Mouse (Mus musculus) spleen, adult 2 months (tissue): ENCODE results near the gene D930048N14Rik. TPM values are rescaled to one million over a fixed set of nuclear protein-coding genes. Genes with fewer than 3 reads are reported as not detected.

ENCODE experiments used
- DNase-seq, 2 experiments: peaks; one replicate each; pipeline versions ENCODE4 v3.0.0 to v3.0.0-alpha.2; 2012 to 2021; ENCODE audit warnings: low spot score in 2 of 2, low read depth in 1 of 2
- H3K27ac ChIP-seq: fragments of 200-500 bp; 2 replicates; pipeline ENCODE4 v1.5.1; 2012; ENCODE audit warnings: low read length, inconsistent platforms; ENCODE audit not compliant: insufficient read depth
- H3K27me3 ChIP-seq: fragments of 200-500 bp; 2 replicates; pipeline ENCODE4 v1.6.1; 2012; ENCODE audit warnings: mild to moderate bottlenecking, moderate library complexity, low read length, inconsistent platforms; ENCODE audit not compliant: control insufficient read depth, insufficient read depth
- H3K36me3 ChIP-seq: fragments of 200-500 bp; 2 replicates; pipeline ENCODE4 v1.6.1; 2012; ENCODE audit warnings: mild to moderate bottlenecking, low read length, inconsistent platforms; ENCODE audit not compliant: control insufficient read depth, insufficient read depth
- H3K4me1 ChIP-seq: fragments of 200-500 bp; 2 replicates; pipeline ENCODE4 v1.6.1; 2011; ENCODE audit warnings: inconsistent platforms; ENCODE audit not compliant: control insufficient read depth, insufficient read depth, insufficient read length
- H3K4me3 ChIP-seq: fragments of 200-500 bp; 2 replicates; pipeline ENCODE4 v1.5.1; 2011; ENCODE audit warnings: mild to moderate bottlenecking, inconsistent platforms; ENCODE audit not compliant: insufficient read depth, insufficient read length; ENCODE audit errors: extremely low read depth
- CTCF ChIP-seq: fragments of 200-500 bp; IDR thresholded peaks from 2 replicates; pipeline ENCODE4 v1.5.1; 2011; ENCODE audit warnings: mild to moderate bottlenecking, inconsistent platforms; ENCODE audit not compliant: insufficient read depth, insufficient read length, insufficient replicate concordance; ENCODE audit errors: extremely low read depth
- POLR2A ChIP-seq: fragments of 200-500 bp; IDR thresholded peaks from 2 replicates; pipeline ENCODE4 v1.6.1; 2011; ENCODE audit warnings: low read depth, low read length, inconsistent platforms
- WGBS: fragments of 180-500 bp; shearing (Covaris S2); methylation state at CpG from one replicate; pipeline ENCODE4 v1.1.7; 2018; 5-methylcytosine and 5-hydroxymethylcytosine counted together
- polyA plus RNA-seq: library from polyadenylated mRNA; depleted of rRNA; stranded (reverse); fragments of >200 nt; gene quantifications from 2 replicates; pipeline ENCODE4 v1.2.3, GENCODE M21; 2012

D930048N14Rik gene
- polyA plus RNA-seq, 1 experiment = 3.4 TPM

- no peak overlapping the region for H3K27ac ChIP-seq
- H3K4me3 ChIP-seq = peak overlapping the region; percentile 85
- 2% methylated on average over 7 of the region's 7 CpGs for WGBS
- no peaks in the 10 kb centered on the region for H3K27me3 ChIP-seq
- no peak for TF ChIP-seq CTCF
- no peak for TF ChIP-seq POLR2A
- peaks cover 33% of the 10 kb centered on the region for H3K4me1 ChIP-seq
- H3K36me3 ChIP-seq = peaks cover 3% of the 10 kb centered on the region
- no peak for DNase-seq
Observed at GRCm38 (mm10) chr11:51649889-51650199, 910 bp upstream of the D930048N14Rik start.

- TF ChIP-seq CTCF (no peak), POLR2A (no peak)
- Histone ChIP-seq H3K36me3 (peaks cover 1% of the 10 kb centered on the region), H3K27me3 (no peaks in the 10 kb centered on the region), H3K4me3 (peak overlapping the region; percentile 85), H3K27ac (peak overlapping the region; percentile 56), H3K4me1 (peaks cover 30% of the 10 kb centered on the region)
- WGBS = under 1% methylated on average over 29 of the region's 30 CpGs
- DNase-seq = peak in 1 of 2 experiments; percentile 34
Observed at GRCm38 (mm10) chr11:51650261-51650660, 493 bp upstream of the D930048N14Rik start.

DNA sequence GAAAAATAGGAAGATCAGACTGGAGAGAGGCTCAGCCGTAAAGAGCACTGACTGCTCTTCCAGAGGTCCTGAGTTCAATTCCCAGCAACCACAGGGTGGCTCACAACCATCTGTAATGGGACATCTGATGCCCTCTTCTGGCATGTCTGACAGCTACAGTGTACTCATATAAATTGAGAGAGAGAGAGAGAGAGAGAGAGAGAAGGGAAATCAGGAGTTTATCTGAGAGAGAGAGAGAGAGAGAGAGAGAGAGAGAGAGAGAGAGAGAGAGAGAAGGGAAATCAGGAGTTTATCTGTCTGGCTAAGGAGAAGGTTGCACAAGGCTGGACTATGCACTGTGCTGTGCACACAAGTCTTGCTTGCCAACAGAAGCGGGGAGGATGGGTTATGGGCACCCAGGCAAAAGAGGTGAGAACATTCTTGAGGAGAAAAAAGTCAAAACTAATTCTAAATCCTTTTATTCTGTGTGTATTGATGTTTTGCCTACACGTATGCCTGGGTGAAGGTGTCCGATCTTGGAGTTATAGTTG is 2.2 kb downstream of the D930048N14Rik start:
- 89% methylated on average over 4 of the region's 4 CpGs for WGBS

DNA sequence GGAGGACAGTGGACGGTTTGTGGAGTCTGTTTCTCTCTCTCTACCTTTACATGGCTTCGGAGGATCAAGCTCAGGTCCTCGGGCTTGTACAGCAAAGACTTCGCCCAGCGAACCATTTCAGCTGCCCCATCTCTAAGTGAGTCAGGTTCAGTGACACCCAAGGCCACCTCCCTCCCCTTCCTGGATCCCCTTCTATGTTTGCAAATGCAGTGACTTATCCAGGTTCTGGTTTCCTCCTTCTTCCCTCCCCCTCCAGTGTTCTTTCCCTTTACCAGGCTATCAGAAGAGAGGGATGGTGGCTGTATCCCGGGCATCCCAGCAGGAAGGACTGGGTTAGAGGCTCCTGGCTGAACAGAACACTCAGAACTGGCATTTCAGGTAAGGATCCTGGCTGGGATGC is 3.0 kb downstream of the D930048N14Rik start:
- TF ChIP-seq POLR2A = no peak
- no peak for TF ChIP-seq CTCF
- Histone ChIP-seq H3K4me3 (no peak overlapping the region), H3K27ac (no peak overlapping the region), H3K36me3 (no peaks in the 10 kb centered on the region), H3K4me1 (peaks cover 8% of the 10 kb centered on the region), H3K27me3 (no peaks in the 10 kb centered on the region)
- WGBS = 87% methylated on average over 6 of the region's 6 CpGs
- DNase-seq = no peak

More for the DNA sequence above, 2.2 kb downstream of the D930048N14Rik start:
- peaks cover 12% of the 10 kb centered on the region for H3K4me1 ChIP-seq
- no peak for TF ChIP-seq POLR2A
- no peak for TF ChIP-seq CTCF
- no peak overlapping the region for H3K27ac ChIP-seq
- no peak overlapping the region for H3K4me3 ChIP-seq
- no peaks in the 10 kb centered on the region for H3K36me3 ChIP-seq
- no peak for DNase-seq
- no peaks in the 10 kb centered on the region for H3K27me3 ChIP-seq

GRCm38 (mm10) chr11:51654891-51655290 is 4.1 kb downstream of the D930048N14Rik start:
- H3K4me3 ChIP-seq = no peak overlapping the region
- H3K27ac ChIP-seq = no peak overlapping the region
- 96% methylated on average over 3 of the region's 3 CpGs for WGBS
- peaks cover 2% of the 10 kb centered on the region for H3K4me1 ChIP-seq
- no peaks in the 10 kb centered on the region for H3K27me3 ChIP-seq
- H3K36me3 ChIP-seq = no peaks in the 10 kb centered on the region
- TF ChIP-seq CTCF (no peak), POLR2A (no peak)
- no peak for DNase-seq

GRCm38 (mm10) chr11:51656798-51657521 is 6.2 kb downstream of the D930048N14Rik start:
- no peak for TF ChIP-seq CTCF
- no peak for TF ChIP-seq POLR2A
- no peak overlapping the region for H3K4me3 ChIP-seq
- no peaks in the 10 kb centered on the region for H3K4me1 ChIP-seq
- no peaks in the 10 kb centered on the region for H3K27me3 ChIP-seq
- no peak for DNase-seq
- WGBS = 90% methylated on average over 10 of the region's 10 CpGs
- H3K36me3 ChIP-seq = no peaks in the 10 kb centered on the region
- H3K27ac ChIP-seq = no peak overlapping the region

DNA sequence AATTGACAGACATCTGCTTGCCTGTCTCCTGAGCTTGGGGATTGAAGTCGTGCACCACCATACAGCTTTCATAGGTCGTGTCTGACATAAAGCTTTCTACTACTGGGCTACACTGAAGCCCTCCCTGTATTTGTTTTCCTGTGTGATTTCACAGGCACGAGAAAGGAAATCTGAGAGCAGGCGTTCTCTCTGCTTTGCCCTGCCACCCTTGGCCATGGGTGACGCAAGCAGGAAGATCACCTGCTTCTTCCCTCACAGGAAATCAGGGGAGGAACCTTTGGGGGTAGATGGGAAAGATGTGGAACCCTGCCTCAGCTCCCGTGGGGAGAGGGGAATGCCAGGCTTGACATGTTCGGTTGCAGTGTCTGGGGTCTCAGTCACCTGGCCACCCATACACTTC is 7.5 kb downstream of the D930048N14Rik start:
- Histone ChIP-seq H3K4me3 (no peak overlapping the region), H3K27ac (no peak overlapping the region), H3K4me1 (no peaks in the 10 kb centered on the region), H3K27me3 (no peaks in the 10 kb centered on the region), H3K36me3 (no peaks in the 10 kb centered on the region)
- no peak for DNase-seq
- WGBS = 31% methylated on average over 7 of the region's 7 CpGs
- no peak for TF ChIP-seq POLR2A
- no peak for TF ChIP-seq CTCF
